Mouse (Mus musculus) midbrain, postnatal 0 days (tissue): ENCODE data around the gene Dera. TPM values are rescaled to one million over a fixed set of nuclear protein-coding genes. Genes with fewer than 3 reads are reported as not detected.

Experiments
- ATAC-seq: fragments of 200-750 bp; cut with Nextera tagmentation; 2 replicates; pipeline ENCODE4 v1.8.0; 2017; ENCODE audit warnings: moderate number of reproducible peaks, mild to moderate bottlenecking, moderate TSS enrichment, moderate library complexity; ENCODE audit not compliant: low FRiP score
- DNase-seq: peaks from one replicate; pipeline ENCODE4 v3.0.0-alpha.2; 2015; ENCODE audit warnings: low spot score
- H3K27ac ChIP-seq: fragments of 300-500 bp; sonication (generic); 2 replicates; pipeline ENCODE4 v1.5.1; 2014; ENCODE audit warnings: low read depth, mild to moderate bottlenecking, low read length, mixed read lengths
- H3K27me3 ChIP-seq: fragments of 300-500 bp; sonication (generic); 2 replicates; pipeline ENCODE4 v1.6.1; 2014; ENCODE audit warnings: low read length, control low read depth, mixed read lengths; ENCODE audit not compliant: insufficient read depth
- H3K36me3 ChIP-seq: fragments of 300-500 bp; sonication (generic); 2 replicates; pipeline ENCODE4 v1.6.1; 2014; ENCODE audit warnings: low read length, control low read depth, mixed read lengths; ENCODE audit not compliant: insufficient read depth
- H3K4me1 ChIP-seq: fragments of 300-500 bp; sonication (generic); 2 replicates; pipeline ENCODE4 v1.6.1; 2014; ENCODE audit warnings: mild to moderate bottlenecking, control low read depth, antibody characterized with exemption, low read length, mixed read lengths; ENCODE audit not compliant: insufficient read depth
- H3K4me2 ChIP-seq: fragments of 300-500 bp; sonication (generic); 2 replicates; pipeline ENCODE4 v1.6.1; 2014; ENCODE audit warnings: low read depth, mild to moderate bottlenecking, low read length, mixed read lengths; ENCODE audit not compliant: poor library complexity, severe bottlenecking
- H3K4me3 ChIP-seq: fragments of 300-500 bp; sonication (generic); 2 replicates; pipeline ENCODE4 v1.5.1; 2014; ENCODE audit warnings: low read depth, mild to moderate bottlenecking, low read length, moderate library complexity
- H3K9ac ChIP-seq: fragments of 300-500 bp; sonication (generic); replicated peaks from 2 replicates; pipeline ENCODE4 v1.6.1; 2014; ENCODE audit warnings: mild to moderate bottlenecking, low read length, moderate library complexity, mixed read lengths; ENCODE audit not compliant: poor library complexity, severe bottlenecking
- H3K9me3 ChIP-seq: fragments of 300-500 bp; sonication (generic); 2 replicates; pipeline ENCODE4 v1.6.1; 2016; ENCODE audit warnings: low read length, control low read depth
- CTCF ChIP-seq: IDR thresholded peaks from 2 replicates; pipeline ENCODE4 v1.5.1; 2016; ENCODE audit warnings: antibody characterized with exemption, mild to moderate bottlenecking
- WGBS: fragments of 180-500 bp; shearing (Covaris S2); extraction: QIAGEN DNeasy Blood & Tissue Kit; methylation state at CpG from one replicate; pipeline ENCODE4 v1.1.7; 2014; 5-methylcytosine and 5-hydroxymethylcytosine counted together
- polyA plus RNA-seq: library from polyadenylated mRNA; unstranded; fragments of >200 nt; fragmentation: Nextera tagmentation; extraction: Ambion mirVana; gene quantifications from 2 replicates; pipeline ENCODE4 v1.2.1, GENCODE M21; 2015
- total RNA-seq: library from RNA; depleted of rRNA; stranded (reverse); fragments of >200 nt; gene quantifications from 2 replicates; pipeline ENCODE4 v1.2.3, GENCODE M21; 2014

The Dera gene
- total and polyA plus RNA-seq, 2 experiments from 2014 or later, result 8.7 to 15.6 TPM

GRCm38 (mm10) chr6:137754857-137755232 is 499 bp downstream of the Dera start:
- ATAC-seq, result no peak
- H3K4me1 ChIP-seq, result no peaks in the 10 kb centered on the region
- no peak for TF ChIP-seq CTCF
- 6% methylated on average over 8 of the region's 8 CpGs for WGBS
- peaks cover 14% of the 10 kb centered on the region for H3K36me3 ChIP-seq
- H3K4me3 ChIP-seq, result peak overlapping the region; percentile 52
- peak overlapping the region; percentile 52 for H3K9ac ChIP-seq
- no peak for DNase-seq
- no peaks in the 10 kb centered on the region for H3K27me3 ChIP-seq
- no peaks in the 10 kb centered on the region for H3K9me3 ChIP-seq
- no peak overlapping the region for H3K27ac ChIP-seq
- H3K4me2 ChIP-seq, result peak overlapping the region; percentile 91

- H3K36me3 ChIP-seq, result peaks cover 6% of the 10 kb centered on the region
- WGBS, result 72% methylated on average over 5 of the region's 5 CpGs
- no peak overlapping the region for H3K9ac ChIP-seq
- no peak overlapping the region for H3K4me3 ChIP-seq
- no peaks in the 10 kb centered on the region for H3K27me3 ChIP-seq
- ATAC-seq, result no peak
- no peak overlapping the region for H3K27ac ChIP-seq
- peak; percentile 79 for TF ChIP-seq CTCF
- H3K4me1 ChIP-seq, result no peaks in the 10 kb centered on the region
- no peak overlapping the region for H3K4me2 ChIP-seq
- H3K9me3 ChIP-seq, result no peaks in the 10 kb centered on the region
- DNase-seq, result peak; percentile 22
These were observed 2.0 kb downstream of the Dera start for GRCm38 (mm10) chr6:137756310-137756709.

- no peak for DNase-seq
- no peaks in the 10 kb centered on the region for H3K36me3 ChIP-seq
- no peak overlapping the region for H3K9ac ChIP-seq
- H3K27me3 ChIP-seq, result no peaks in the 10 kb centered on the region
- no peak overlapping the region for H3K4me3 ChIP-seq
- no peak for TF ChIP-seq CTCF
- H3K9me3 ChIP-seq, result no peaks in the 10 kb centered on the region
- ATAC-seq, result no peak
- 100% methylated on average over 1 of the region's 1 CpGs for WGBS
- no peak overlapping the region for H3K4me2 ChIP-seq
- no peak overlapping the region for H3K27ac ChIP-seq
- no peaks in the 10 kb centered on the region for H3K4me1 ChIP-seq
These were observed 3.5 kb downstream of the Dera start for GRCm38 (mm10) chr6:137757891-137758290.

GRCm38 (mm10) chr6:137759681-137760080 is 5.3 kb downstream of the Dera start:
- DNase-seq, result no peak
- Histone ChIP-seq H3K36me3 (no peaks in the 10 kb centered on the region), H3K9ac (no peak overlapping the region), H3K4me3 (no peak overlapping the region), H3K4me2 (no peak overlapping the region), H3K9me3 (no peaks in the 10 kb centered on the region), H3K27ac (no peak overlapping the region), H3K4me1 (no peaks in the 10 kb centered on the region), H3K27me3 (no peaks in the 10 kb centered on the region)
- no peak for TF ChIP-seq CTCF
- 53% methylated on average over 8 of the region's 8 CpGs for WGBS
- 0 out of 2 replicates have a peak, but pooled peaks have one; percentile 24 for ATAC-seq

- Histone ChIP-seq H3K27me3 (no peaks in the 10 kb centered on the region), H3K27ac (no peak overlapping the region), H3K36me3 (no peaks in the 10 kb centered on the region), H3K4me3 (no peak overlapping the region), H3K9me3 (no peaks in the 10 kb centered on the region), H3K4me2 (peak overlapping the region; percentile 29), H3K4me1 (no peaks in the 10 kb centered on the region), H3K9ac (no peak overlapping the region)
- DNase-seq, result peak; percentile 13
- ATAC-seq, result no peak
- TF ChIP-seq CTCF, result no peak
- WGBS, result 51% methylated on average over 15 of the region's 15 CpGs
These were observed 6.6 kb downstream of the Dera start for GRCm38 (mm10) chr6:137760966-137761365.

GRCm38 (mm10) chr6:137764572-137765210 is 10.3 kb downstream of the Dera start:
- H3K4me2 ChIP-seq, result no peak overlapping the region
- ATAC-seq (no peak), DNase-seq (no peak)
- no peaks in the 10 kb centered on the region for H3K9me3 ChIP-seq
- H3K36me3 ChIP-seq, result no peaks in the 10 kb centered on the region
- no peak overlapping the region for H3K9ac ChIP-seq
- no peak overlapping the region for H3K27ac ChIP-seq
- H3K4me1 ChIP-seq, result no peaks in the 10 kb centered on the region
- TF ChIP-seq CTCF, result no peak
- 39% methylated on average over 3 of the region's 3 CpGs for WGBS
- no peak overlapping the region for H3K4me3 ChIP-seq
- no peaks in the 10 kb centered on the region for H3K27me3 ChIP-seq
